In genomic region chr17:6661093-6661816, GRCm38 (mm10) we compare ENCODE assay signal across 8 mouse cellular contexts. TPM values are rescaled to one million over a fixed set of nuclear protein-coding genes. Genes with fewer than 3 reads are reported as not detected.
A peak's percentile ranks its signal among the peaks of the same experiment; 100 is the strongest.
DNase-seq lines count a peak whose midpoint lies in the region; ATAC-seq and TF ChIP-seq lines count a peak whose summit lies in the region.
"Not testable (repeated sequence)": the region's sequence is repeated elsewhere in the genome, so short reads cannot be mapped to it uniquely, and the experiment has no call there.

No protein-coding gene starts in this region.

- H3K27me3 ChIP-seq in embryonic facial prominence, embryonic 12.5 days; heart, adult 2 months (ENCODE audit: control insufficient read depth, insufficient read depth, low read length); hindbrain, embryonic 10.5 days (ENCODE audit: insufficient read depth, poor library complexity, severe bottlenecking); limb, embryonic 10.5 days (ENCODE audit: low read depth, poor library complexity, severe bottlenecking): not testable (repeated sequence)

- not testable (repeated sequence) for H3K4me2 ChIP-seq in embryonic facial prominence, embryonic 12.5 days (replicated peaks)

- not testable (repeated sequence) for TF ChIP-seq CTCF in heart, adult 2 months (IDR thresholded peaks at IDR 0.05)

- intact Hi-C loops in heart, adult 2 months (cut with DNase I) = not testable (repeated sequence)

- TF ChIP-seq POLR2A in heart, adult 2 months (IDR thresholded peaks at IDR 0.05; ENCODE audit: insufficient read depth, low read depth, low read length) = not testable (repeated sequence)

- not testable (repeated sequence) for TF ChIP-seq EP300 in heart, adult 2 months (IDR thresholded peaks at IDR 0.05; ENCODE audit: insufficient read depth, low read depth, low read length)

- H3K9me3 ChIP-seq in embryonic facial prominence, embryonic 12.5 days; hindbrain, embryonic 10.5 days; limb, embryonic 10.5 days (replicated peaks): not testable (repeated sequence)

- H3K27ac ChIP-seq in embryonic facial prominence, embryonic 12.5 days; heart, adult 2 months; limb, embryonic 10.5 days: not testable (repeated sequence)
- H3K27ac ChIP-seq in hindbrain, embryonic 10.5 days = peak overlapping the region; percentile 50; the same call in 1 of the 2 replicates

- WGBS in embryonic facial prominence, embryonic 12.5 days = 45% methylated on average over 9 of the region's 11 CpGs
- WGBS in heart, adult 2 months = 46% methylated on average over 10 of the region's 11 CpGs
- WGBS in hindbrain, embryonic 10.5 days = 45% methylated on average over 9 of the region's 11 CpGs
- WGBS in limb, embryonic 10.5 days = 54% methylated on average over 9 of the region's 11 CpGs

- peak; percentile 44; the same call in 1 of the 2 replicates for ATAC-seq in embryonic facial prominence, embryonic 12.5 days (ENCODE audit: insufficient number of reproducible peaks, insufficient read depth, low FRiP score, low TSS enrichment)

- not testable (repeated sequence) for H3K4me1 ChIP-seq in embryonic facial prominence, embryonic 12.5 days; heart, adult 2 months (ENCODE audit: control insufficient read depth, insufficient read depth, low read length); hindbrain, embryonic 10.5 days (replicated peaks); limb, embryonic 10.5 days

- H3K9ac ChIP-seq in embryonic facial prominence, embryonic 12.5 days; heart, adult 2 months (ENCODE audit: low read depth, low read length): not testable (repeated sequence)

- not testable (repeated sequence) for H3K36me3 ChIP-seq in embryonic facial prominence, embryonic 12.5 days; heart, adult 2 months (ENCODE audit: control insufficient read depth, insufficient read depth, low read length); hindbrain, embryonic 10.5 days; limb, embryonic 10.5 days

- not testable (repeated sequence) for H3K4me3 ChIP-seq in embryonic facial prominence, embryonic 12.5 days; heart, adult 2 months; hindbrain, embryonic 10.5 days; limb, embryonic 10.5 days

- not testable (repeated sequence) for H3K79me2 ChIP-seq in heart, adult 2 months (replicated peaks; ENCODE audit: control insufficient read depth, insufficient read depth, low read length)

- peak; percentile 70 for DNase-seq in Muller cell, postnatal 12 days (ENCODE audit: inconsistent ontology term)
- DNase-seq in heart, adult 2 months = peak; percentile 62 to 71
- DNase-seq in hindbrain, embryonic 10.5 days (ENCODE audit: low spot score) = peak; percentile 25
- peak; percentile 37 for DNase-seq in limb, embryonic 10.5 days (ENCODE audit: low spot score)
- peak; percentile 73 for DNase-seq in lung, postnatal 10 days
- peak; percentile 54 for DNase-seq in retina, postnatal 1 day
- peak; percentile 78 to 87 for DNase-seq in thymus, postnatal 36 days

RNA-seq across cellular contexts. Expression of gene Sytl3, which starts 2.4 kb away (rescaled TPM):
- 0.13 and 0.24 TPM in 2 replicates for polyA plus RNA-seq in embryonic facial prominence, embryonic 12.5 days (2016; fragmentation: Nextera tagmentation; extraction: Ambion mirVana)
- under 1 TPM; 0.16 to 0.34 TPM for total RNA-seq in heart, adult 2 months (2021)
- polyA plus RNA-seq in heart, adult 2 months (2012; rRNA removed) = 0.12 and 0.23 TPM in 2 replicates
- polyA plus RNA-seq in hindbrain, embryonic 10.5 days (2016; fragmentation: Nextera tagmentation; extraction: Ambion mirVana) = 0.29 TPM in 1 of 2 replicates, not detected in the other
- polyA plus RNA-seq in limb, embryonic 10.5 days (2016; fragmentation: Nextera tagmentation; extraction: Ambion mirVana) = 0.14 TPM in 1 of 2 replicates, not detected in the other

RNA-seq across cellular contexts. Expression of gene Dynlt1f, which starts 5.6 kb away (rescaled TPM):
- 284 and 298 TPM in 2 replicates for polyA plus RNA-seq in embryonic facial prominence, embryonic 12.5 days (2016; fragmentation: Nextera tagmentation; extraction: Ambion mirVana)
- 10 to 100 TPM; 37.0 to 46.9 TPM for total RNA-seq in heart, adult 2 months (2021)
- 22.0 and 30.1 TPM in 2 replicates for polyA plus RNA-seq in heart, adult 2 months (2012; rRNA removed)
- polyA plus RNA-seq in hindbrain, embryonic 10.5 days (2016; fragmentation: Nextera tagmentation; extraction: Ambion mirVana) = 297 and 329 TPM in 2 replicates
- polyA plus RNA-seq in limb, embryonic 10.5 days (2016; fragmentation: Nextera tagmentation; extraction: Ambion mirVana) = 301 and 330 TPM in 2 replicates

RNA-seq across cellular contexts. Expression of gene Dynlt1c, which starts 59.8 kb away (rescaled TPM):
- polyA plus RNA-seq in embryonic facial prominence, embryonic 12.5 days (2016; fragmentation: Nextera tagmentation; extraction: Ambion mirVana) = 51.4 and 65.5 TPM in 2 replicates
- 1 to 10 TPM; 1.7 to 4.1 TPM for total RNA-seq in heart, adult 2 months (2021)
- polyA plus RNA-seq in heart, adult 2 months (2012; rRNA removed) = 7.4 and 9.5 TPM in 2 replicates
- 38.8 and 43.2 TPM in 2 replicates for polyA plus RNA-seq in hindbrain, embryonic 10.5 days (2016; fragmentation: Nextera tagmentation; extraction: Ambion mirVana)
- polyA plus RNA-seq in limb, embryonic 10.5 days (2016; fragmentation: Nextera tagmentation; extraction: Ambion mirVana) = 36.8 and 39.2 TPM in 2 replicates

Comparison
In these comparisons a context has a peak if more than half of its experiments do, and no peak if none do; other contexts are left out.
1. DNase-seq: peak in every context shown above with its lines; median percentile 82 in thymus, postnatal 36 days; 73 in lung, postnatal 10 days; 70 in Muller cell, postnatal 12 days; 66 in heart, adult 2 months; 54 in retina, postnatal 1 day; 37 in limb, embryonic 10.5 days; 25 in hindbrain, embryonic 10.5 days.